Mouse (Mus musculus) layer of hippocampus, postnatal 36 days (tissue): Measurements from ENCODE around the gene Fez2. TPM values are rescaled to one million over a fixed set of nuclear protein-coding genes. Genes with fewer than 3 reads are reported as not detected.
A peak's percentile ranks its signal among the peaks of the same experiment; 100 is the strongest.

Source experiments
- DNase-seq, 2 experiments: peaks; one replicate each; pipeline ENCODE4 v3.0.0; 2022
- total RNA-seq, 2 experiments: library from RNA; stranded (reverse); gene quantifications; 2 replicates each; pipeline ENCODE4 v1.2.3; 2021

Gene Fez2
- total RNA-seq, 2 experiments from 2014 or later, result 30.0 to 30.3 TPM

DNA sequence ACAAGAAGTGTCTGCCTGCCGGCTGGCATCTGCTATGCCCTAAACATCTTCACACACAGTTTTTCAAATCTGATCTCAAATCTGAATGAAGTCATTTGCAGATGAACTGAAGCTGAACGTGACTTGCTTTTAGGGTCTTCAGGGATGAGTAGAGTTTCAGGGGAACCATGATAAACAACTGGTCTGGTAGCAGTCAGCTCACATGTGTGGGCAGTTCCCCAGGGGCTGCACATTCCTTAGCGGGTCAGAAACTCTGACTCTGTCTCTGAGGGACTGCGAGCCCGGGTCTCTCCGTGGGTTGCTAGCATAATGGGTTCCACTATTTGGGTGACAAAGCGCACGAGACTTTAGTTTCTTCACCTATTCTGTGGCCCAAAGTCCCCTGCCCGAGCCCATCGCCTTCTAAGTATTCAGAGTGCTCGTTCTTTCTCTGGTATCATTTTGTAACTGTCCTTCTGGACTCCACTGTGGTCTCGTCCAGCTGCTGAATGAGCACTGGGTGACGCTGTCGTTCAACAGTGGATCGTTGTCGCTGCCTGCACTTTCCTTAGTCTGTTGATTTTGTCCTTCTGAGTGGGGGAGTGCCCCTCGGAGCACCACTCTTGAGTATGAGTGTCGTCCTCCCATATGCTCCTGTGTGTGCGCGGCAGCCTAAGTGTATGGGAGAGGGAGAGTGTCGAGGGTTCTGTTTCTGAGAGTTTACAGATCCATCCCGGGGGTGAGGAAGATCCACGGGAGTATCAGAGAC, 53.2 kb downstream of the Fez2 start:
- DNase-seq, result no peak

DNA sequence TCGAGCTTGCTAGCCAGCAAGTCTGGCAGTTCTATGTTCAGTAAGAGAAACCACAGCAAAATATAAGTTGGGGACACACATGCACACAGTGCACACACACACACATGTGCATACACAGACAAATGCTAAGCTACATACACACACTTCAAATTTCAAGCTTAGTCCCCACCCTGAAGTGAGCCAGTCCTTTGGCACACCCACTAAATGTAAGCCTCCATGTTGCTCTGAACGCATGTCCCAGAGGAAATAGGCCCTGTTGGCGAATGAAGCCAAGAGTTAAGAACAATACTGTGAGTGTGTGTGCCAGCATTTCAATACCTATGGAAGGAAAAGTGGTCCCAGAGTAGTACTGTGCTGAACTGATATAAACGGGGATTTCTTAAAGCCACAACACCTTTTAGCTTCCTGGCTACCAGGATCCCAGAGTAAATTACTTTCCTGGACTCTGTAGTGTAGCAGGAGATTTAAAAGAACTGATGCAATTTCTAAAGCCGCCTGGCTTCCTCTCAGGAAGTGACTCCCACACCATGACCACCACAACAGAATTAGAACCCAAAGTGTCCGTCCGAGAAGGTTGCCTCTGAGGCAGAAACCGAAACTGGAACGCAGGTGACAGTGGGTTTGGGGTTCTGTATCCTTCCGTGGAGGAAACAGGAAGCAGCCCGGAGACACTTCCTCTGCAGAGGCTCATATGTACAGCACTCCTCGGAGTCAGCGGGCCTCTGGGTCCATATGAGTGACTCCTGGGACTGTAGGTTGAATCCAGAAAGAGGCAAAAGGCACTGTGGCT, 55.8 kb downstream of the Fez2 start:
- DNase-seq, result no peak

DNA sequence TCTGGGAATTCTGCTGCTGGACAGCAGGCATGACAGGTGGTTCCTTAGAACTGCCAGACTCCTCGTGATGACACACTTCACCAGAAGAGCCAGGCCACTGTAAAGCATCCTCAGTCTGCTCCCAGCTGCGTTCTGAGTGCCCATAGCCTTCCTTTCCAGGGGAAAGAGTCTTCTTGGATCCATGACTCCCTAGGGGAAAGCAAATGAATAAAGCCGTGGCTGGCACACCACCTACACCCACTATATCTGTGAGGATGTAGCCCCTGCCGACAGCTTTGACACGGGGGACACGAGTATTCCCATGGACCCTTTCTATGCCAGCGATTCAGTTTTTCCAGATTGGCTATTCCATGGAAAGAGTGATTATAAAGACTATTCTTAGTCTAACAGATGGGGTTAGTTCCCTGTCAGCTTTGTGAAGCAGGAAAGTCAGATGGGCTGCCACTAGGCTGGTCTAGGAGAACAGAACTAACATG, 59.7 kb downstream of the Fez2 start:
- peak; percentile 24 for DNase-seq

DNA sequence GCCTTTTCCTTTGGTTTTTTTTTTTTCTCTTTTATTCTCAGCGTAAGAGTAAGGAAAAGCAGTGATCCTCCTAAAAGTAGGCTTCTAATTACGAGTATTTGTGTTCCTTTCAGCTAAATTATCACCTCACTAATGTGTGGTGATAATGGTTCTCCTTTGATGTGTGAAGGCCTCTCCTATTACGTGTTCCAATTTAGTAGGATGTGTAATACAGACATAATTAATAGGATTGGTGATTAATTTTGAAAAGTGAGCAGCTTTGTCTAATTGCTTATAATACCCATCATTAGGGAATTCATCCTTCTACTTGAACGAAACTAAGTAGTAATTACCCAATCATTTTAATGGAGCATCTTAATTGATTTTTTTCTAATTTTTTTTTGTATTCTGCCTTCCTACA, 60.2 kb downstream of the Fez2 start:
- no peak for DNase-seq

DNA sequence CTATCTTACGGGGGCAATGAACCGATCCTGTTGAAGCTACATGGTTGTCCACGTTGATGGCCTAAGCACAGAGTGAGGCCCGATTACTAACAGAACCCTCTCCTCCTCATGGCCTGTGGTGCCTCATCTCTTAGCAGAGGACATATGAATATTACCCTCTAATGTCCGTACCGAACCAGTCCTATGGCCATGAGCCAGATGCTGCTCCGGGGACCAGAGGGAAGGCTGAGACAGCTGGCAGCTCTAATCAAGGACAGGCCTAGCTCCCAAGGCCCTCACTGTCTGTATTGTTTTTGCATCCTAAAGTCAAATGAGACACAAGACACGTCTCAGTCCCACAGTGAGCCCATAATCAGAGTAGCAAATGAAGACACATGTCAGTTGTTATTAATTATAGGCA, 62.3 kb downstream of the Fez2 start:
- no peak for DNase-seq

DNA sequence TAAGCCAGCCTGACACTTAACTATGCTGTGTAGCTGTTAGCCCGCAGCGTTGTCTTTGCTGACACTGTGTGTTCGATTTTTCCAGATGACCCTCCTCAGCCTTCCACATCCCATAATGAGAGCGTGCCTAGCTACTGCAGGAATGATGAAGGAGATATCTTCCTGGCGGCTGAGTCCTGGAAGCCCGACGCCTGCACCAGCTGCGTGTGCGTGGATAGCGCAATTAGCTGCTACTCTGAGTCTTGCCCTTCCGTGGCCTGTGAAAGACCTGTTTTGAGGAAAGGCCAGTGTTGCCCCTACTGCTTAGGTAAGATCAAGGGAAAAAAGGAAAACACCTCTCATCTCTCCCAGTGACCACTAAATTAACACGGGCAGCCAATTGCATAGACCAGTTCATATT, 63.1 kb downstream of the Fez2 start:
- DNase-seq, result no peak

DNA sequence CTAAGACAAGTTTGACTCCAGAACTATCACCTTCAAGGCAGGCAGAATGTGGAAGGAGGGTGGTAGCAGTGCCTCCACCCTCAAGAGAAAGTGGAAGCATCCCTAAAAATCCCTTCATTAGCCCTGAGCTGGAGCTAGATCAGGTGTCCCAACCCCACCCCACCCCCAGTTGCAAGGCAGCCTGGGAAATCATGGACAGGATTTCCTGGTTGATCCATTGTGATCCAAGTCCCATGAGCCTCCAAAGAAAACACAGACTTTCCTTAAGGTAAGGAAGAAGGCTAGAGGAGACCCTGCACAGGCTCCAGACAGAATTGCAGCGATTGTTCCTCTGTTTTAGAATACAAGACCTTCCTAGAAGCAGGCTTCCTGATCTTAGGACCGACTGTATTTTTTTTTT, 63.5 kb downstream of the Fez2 start:
- DNase-seq, result no peak

DNA sequence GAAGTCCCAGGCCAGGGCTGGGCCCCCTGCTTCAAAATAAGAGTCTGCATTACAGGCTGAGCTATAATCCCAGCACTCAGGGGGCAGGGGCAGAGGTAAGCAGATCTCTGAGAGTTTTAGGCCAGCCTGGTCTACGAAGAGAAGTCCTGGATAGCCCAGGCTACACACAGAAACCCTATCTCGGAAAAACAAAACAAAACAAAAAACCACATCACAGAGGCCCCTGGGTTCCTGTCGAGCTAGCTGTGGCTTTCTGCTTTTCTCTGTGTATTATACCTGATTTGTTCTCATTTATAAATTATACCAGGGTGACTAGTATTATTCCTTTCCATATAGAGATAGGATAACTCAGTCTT, 65.5 kb downstream of the Fez2 start:
- no peak for DNase-seq

DNA sequence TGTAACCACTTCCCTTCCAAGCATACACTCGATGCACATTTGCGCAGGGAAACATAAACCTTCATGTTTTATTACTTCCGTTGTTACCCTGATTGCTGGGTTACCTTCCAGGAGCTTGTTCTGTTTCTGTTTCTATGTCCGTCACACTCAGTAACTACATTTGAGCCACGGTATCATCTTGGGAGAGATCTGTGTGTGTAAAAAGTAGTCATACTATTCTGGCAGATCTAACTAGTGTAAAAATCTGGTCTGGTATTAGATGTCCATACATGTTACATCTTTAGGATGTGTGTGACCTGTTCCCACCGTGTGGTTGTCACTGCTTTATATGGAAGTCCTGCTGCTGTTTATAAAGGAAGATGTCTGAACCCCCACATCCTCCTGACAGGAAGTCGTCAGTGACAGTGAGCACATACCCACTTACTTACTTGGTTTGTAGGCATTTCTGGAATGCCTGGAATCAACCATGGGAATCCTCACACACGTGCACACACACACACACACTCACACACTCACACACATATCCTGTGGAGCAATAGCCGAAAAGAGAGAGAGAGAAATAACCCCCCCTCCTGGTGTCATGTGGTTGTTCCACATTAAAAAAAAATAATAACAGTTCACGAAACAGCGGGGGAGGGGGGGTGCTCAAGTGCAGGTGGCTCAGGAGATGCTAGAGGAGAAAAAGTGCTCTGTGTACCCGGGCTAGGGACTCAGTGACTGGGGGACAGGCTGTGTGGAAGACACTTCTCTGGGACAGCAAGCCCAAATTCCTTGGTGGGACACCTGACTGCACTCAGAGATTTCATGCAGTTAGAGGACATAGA, 66.1 kb downstream of the Fez2 start:
- DNase-seq, result no peak

DNA sequence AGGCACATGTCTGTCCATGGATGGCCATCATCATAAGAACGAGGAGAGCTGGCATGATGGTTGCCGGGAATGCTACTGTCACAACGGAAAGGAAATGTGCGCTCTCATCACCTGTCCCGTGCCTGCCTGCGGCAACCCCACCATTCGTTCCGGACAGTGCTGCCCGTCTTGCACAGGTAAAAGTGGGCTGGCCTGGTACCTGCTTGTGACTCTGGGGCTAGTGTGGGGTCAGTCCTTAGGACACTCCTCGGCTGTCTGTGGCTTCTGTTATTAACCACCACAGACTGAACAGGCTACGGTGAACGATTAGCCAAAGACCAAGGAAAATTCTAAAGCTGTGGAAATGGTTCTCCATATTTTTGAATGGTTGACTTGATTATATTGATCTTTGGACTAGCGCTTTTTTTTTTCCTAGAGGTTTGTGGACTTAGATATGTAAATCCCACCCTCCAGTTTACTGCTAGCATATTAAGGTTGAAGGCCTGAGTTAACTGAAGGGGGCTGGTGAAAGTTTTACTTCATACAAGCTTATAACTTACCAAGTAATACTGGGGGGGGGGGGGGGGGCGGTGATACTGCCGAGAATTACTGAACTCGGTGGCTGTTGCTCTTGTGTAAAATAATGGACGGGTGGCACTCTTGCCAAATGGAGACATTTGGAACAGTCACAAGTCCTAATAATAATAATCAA, 70.7 kb downstream of the Fez2 start:
- DNase-seq, result no peak

DNA sequence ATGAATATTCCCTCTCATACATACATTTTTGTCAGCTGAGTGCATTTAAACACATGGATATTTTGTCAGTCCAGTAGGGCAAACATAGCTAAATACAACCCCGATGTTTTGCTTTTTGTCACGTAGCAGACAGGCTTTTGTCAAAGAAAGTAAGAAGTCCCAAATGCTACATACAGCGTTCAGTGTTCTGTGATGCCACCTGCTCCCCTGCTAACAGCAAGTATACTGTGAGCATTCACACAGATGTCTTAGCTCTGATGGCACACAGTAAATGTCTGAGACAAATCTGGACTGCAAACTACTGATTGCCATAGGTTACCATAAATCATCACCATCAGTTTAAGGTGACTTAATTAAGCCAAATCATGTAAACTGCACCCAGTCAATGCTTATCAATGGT, 74.3 kb downstream of the Fez2 start:
- no peak for DNase-seq

DNA sequence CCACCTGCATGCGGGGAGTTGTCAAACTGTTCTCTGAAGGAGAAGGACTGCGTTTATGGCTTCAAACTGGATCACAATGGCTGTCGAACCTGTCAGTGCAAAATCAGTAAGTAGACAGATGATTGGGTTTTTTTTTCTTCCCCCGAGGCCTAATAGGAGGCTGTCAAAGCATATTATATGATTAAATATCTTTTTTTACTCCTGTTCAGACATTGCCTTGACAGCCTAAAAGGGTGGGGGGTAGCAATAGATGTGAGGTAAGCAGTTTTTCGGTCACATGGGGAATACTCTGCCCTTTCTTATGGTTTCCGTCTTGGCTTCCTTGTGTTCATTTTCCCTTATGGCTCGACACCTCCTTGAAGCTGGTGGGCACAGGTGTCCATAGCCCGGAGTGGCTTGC, 82.7 kb downstream of the Fez2 start:
- no peak for DNase-seq

DNA sequence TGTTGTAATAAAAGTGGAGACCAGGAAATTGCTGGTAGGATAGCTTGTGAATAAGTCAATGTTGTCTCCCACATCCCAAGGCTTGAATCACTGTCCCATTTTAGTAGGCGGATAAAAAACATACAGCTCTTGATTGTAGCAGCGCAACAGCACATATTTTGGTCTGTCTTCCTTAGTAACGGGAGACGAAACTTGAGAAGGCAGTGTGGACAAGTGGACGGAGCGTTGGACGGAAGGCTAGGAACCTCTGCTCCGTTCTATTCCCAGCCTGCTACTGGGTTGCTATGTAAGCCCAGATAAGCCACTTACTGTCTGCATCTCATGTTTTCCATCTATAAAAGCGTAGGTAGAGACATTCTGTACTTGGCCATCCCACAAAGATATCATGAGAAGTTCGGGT, 84.7 kb downstream of the Fez2 start:
- no peak for DNase-seq

DNA sequence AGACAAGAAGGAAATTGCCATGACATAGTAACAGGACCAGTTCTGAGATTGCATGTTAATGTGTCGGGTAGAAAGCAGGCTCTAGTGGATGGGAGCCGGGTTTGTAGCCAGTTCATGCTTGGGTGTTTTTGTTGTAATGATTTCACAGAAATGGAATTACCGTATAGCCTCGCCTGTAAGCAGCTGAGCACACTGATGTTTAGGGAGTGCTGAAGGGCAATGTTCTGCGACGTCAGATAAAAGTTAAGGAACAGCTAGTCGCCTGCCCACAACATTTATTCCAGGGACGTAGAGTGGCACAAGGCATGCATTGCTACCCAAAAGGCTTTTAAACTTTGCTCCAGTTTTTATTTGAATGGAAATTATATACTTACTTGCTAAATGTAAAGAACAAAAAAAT, 86.5 kb downstream of the Fez2 start:
- no peak for DNase-seq

DNA sequence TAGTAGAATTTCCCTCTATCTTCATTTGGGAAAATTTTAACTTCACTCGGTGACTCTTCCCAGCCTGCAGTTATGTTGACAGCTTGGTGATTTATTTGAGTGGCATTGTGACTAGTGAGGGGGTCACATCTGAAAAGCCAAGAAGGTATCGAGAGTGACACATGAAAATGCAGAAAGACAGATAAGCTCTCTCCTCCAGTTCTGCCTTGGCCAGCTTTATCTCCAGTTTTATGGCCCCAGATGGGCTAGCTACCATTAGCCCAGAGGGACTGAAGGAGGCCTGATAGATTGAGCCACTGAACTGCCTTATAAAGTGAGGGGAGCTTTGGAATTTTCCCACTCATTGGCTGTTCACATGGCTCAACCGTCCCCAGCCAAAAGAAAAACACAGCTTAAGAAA, 89.7 kb downstream of the Fez2 start:
- DNase-seq, result no peak

DNA sequence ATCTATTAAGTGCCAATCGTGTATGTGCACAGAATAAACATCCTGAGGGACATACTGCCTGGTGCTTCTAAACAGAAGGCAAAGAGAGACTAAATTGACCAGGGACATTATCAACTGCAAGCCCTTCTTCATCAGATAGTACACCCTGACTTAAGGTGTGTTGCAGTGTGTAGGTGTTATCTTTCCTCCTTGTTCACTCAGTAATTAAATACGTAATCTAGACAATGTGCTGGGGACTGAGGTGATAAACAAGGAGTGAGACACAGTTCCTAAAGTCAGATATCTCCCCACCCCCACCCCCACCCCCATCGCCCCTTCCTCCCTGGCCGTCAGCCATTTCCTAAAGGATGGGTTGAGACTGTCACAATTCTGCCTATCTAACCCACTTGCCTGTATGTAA, 90.8 kb downstream of the Fez2 start:
- no peak for DNase-seq

DNA sequence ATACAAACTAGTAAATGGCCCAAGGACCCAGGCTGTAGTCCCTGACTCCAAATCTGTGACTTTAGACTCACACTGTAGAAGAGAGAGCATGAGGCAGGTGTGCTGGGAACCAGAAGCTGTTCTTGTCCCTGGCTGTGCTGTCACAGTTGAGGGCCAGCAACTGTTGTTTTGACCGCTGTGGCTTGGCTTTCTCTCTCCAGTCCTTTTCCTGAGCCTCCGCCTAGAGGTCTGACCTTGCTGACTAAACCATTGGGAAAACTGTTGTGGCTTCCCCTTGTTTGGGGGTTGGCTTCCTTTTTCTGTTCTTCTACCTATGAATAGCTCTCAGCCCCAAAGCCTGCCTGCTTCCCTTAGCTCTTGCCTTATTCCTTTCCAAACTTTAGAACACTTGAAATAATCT, 91.6 kb downstream of the Fez2 start:
- no peak for DNase-seq

DNA sequence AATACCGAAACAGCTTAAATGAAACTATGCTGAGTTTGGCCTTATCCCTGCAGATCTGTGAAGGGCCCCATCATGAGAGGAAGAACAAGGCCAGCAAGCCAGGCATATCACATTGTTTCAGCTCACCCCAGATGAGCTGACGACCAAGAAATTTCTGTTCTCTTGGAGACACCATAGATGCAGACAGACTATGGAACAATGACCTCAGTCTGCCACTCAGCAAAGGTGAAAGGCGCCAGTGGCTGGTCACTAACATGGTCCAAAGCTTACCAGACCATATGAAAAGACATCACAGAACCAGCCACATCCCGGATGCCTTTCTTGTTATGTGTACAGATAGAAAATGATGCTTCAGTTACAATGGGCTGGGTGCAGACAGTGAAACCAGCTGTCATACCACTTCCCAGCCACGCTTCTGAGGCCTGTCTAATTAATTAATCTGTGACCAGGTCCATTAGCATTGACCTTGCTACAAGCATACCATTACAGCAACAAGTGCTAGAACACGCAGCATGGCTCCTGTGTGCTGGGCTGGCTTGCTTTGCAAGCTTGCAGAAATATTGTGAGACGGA, 92.1 kb downstream of the Fez2 start:
- DNase-seq, result no peak

DNA sequence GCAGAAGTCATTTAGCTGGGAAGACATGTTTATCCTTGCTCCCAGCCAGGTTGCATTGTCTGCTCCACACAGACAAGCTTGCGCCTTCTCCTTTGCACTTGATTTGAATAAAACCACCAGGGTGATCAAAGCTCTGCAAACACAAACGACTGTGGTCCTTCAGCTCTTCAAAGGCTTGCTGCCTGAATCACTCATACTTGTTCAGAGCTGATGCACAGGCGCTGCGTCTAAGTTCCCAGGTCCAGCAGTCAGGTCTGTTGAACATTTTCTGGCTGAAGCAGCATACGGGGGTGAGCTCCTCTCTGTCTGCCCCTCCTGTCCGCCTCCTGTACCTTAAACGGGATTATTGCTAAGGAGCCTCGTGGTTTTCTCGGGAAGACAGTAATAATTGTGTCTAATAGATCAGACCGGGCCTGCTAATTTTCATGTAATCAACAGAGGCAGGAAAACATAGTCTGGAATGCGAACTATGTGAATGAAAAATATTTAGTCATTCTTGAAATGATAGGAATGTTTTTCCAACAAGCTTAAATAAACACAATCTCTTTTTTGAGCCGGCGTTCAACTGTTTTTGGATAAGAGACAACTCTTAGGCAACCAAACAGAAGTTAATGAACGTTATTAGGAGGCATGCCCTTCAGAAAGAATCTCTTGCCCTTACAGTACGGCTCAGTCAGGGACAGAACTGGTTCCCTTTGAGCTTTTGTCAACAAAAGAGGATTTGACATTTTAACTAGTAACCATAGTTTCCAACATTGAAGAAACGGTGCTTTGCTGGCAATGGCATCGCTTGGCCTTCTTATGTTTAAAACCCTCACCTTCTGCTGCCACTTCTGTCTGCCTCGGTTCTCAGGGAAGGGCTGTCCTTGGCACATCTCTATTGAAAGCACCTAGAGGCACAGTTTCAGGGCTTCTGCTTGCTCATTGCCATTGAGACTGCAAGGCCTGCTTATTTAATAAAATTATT, 95.3 kb downstream of the Fez2 start:
- no peak for DNase-seq

DNA sequence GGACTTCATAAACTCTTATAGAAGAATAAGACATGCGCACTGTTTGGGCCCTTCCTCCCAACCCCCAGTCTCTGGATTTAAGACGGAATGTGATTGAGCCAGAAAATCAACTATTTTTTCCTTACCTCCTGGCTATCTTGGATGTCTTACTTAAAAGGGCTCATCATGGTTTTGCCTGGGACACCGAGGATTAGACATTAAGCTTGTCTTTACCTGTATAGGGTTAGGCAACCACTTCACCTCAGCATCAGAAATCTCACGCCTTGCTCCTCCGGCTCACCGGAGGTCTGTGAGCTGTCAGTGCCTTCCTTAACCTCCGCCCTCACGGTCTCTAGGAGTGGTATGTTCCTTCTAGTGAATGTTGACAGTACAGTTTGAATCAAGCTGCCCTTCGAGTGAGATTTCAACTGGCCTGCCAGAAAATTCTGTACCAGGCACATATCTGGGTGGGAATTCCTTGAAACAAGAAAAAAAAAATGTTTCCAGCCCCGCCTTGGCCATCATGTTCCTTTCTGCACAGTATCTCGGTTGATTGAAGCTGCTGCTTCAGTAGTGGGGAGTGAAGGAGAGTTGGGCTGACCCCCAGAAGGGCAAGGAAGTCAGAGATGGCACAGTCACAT, 96.6 kb downstream of the Fez2 start:
- DNase-seq, result no peak
